8 mouse cellular contexts compared by ENCODE assay signal in the genomic region with DNA sequence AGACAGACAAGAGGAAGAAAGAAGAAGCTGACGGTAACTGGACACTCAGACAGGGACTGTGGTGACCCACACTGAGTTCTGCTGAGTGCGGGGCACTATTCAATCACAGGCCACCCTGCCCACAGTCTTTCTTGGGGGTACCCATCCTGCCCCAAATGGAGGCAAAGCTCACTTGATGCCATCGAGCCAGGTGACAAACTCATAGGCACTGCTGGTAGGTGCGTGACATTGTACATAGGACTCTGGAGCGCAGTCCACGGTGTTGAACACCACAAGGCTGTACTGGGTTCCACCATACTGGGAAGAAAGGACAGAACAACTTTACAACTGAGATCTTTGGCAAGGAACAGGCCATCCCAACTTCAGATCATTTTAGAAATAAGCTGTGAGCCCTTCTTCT. TPM values are rescaled to one million over a fixed set of nuclear protein-coding genes. Genes with fewer than 3 reads are reported as not detected.
DNase-seq lines count a peak whose midpoint lies in the region; ATAC-seq and TF ChIP-seq lines count a peak whose summit lies in the region.

No protein-coding gene starts in this region.

- peak overlapping the region; percentile 94; the same call in 1 of the 2 replicates for H3K27ac ChIP-seq in lung, embryonic 16.5 days (ENCODE audit: low read length)
- no peak overlapping the region for H3K27ac ChIP-seq in olfactory bulb, adult 2 months (ENCODE audit: insufficient read depth, low read depth, low read length)

- ATAC-seq in lung, embryonic 16.5 days (ENCODE audit: low read depth) = no peak

- no peaks in the 10 kb centered on the region for H3K27me3 ChIP-seq in lung, embryonic 16.5 days (ENCODE audit: control insufficient read depth, insufficient read depth, low read depth, low read length)
- no peaks in the 10 kb centered on the region for H3K27me3 ChIP-seq in erythroblast, embryonic 14.5 days (ENCODE audit: control insufficient read depth)

- H3K4me2 ChIP-seq in lung, embryonic 16.5 days (ENCODE audit: low read depth, low read length) = peak overlapping the region; percentile 86

- no peak for DNase-seq in lung, postnatal 36 days
- peak; percentile 16 for DNase-seq in kidney, postnatal 10 days
- DNase-seq in right cerebral cortex, adult 18-20 months = no peak
- DNase-seq in gastrocnemius, postnatal 4 days (ENCODE audit: low spot score in 2 of 2) = no peak
- no peak for DNase-seq in left cerebral cortex, postnatal 10 days (ENCODE audit: extremely low spot score in 1 of 2, low spot score in 2 of 2)

- TF ChIP-seq POLR2A in olfactory bulb, adult 2 months (IDR thresholded peaks at IDR 0.05; ENCODE audit: insufficient read depth, low read depth, low read length) = no peak

- WGBS in lung, embryonic 16.5 days = 13% methylated on average over 6 of the region's 6 CpGs
- WGBS in olfactory bulb, adult 2 months = 3% methylated on average over 6 of the region's 6 CpGs

- intact Hi-C loops in left cerebral cortex, postnatal 10 days (cut with DNase I) = no loop called here

- peaks cover 10% of the 10 kb centered on the region for H3K36me3 ChIP-seq in lung, embryonic 16.5 days (ENCODE audit: control insufficient read depth, insufficient read depth, low read length)
- peaks cover 36% of the 10 kb centered on the region for H3K36me3 ChIP-seq in erythroblast, embryonic 14.5 days (ENCODE audit: control insufficient read depth)

- no peaks in the 10 kb centered on the region for H3K9me3 ChIP-seq in lung, embryonic 16.5 days (ENCODE audit: control insufficient read depth, low read length)
- no peaks in the 10 kb centered on the region for H3K9me3 ChIP-seq in erythroblast, embryonic 14.5 days (ENCODE audit: control insufficient read depth, low read length)

- H3K4me1 ChIP-seq in lung, embryonic 16.5 days (replicated peaks; ENCODE audit: control insufficient read depth, insufficient read depth, low read length) = peaks cover 22% of the 10 kb centered on the region
- peaks cover 62% of the 10 kb centered on the region for H3K4me1 ChIP-seq in erythroblast, embryonic 14.5 days (ENCODE audit: control insufficient read depth)
- peaks cover 38% of the 10 kb centered on the region for H3K4me1 ChIP-seq in olfactory bulb, adult 2 months (ENCODE audit: control insufficient read depth, insufficient read depth, low read length)

- peak overlapping the region; percentile 81 for H3K9ac ChIP-seq in lung, embryonic 16.5 days (ENCODE audit: low read length)

- H3K4me3 ChIP-seq in lung, embryonic 16.5 days (ENCODE audit: low read length) = peak overlapping the region; percentile 59
- H3K4me3 ChIP-seq in erythroblast, embryonic 14.5 days (replicated peaks) = peak overlapping the region; percentile 88
- H3K4me3 ChIP-seq in olfactory bulb, adult 2 months (ENCODE audit: insufficient read depth, low read depth, low read length) = peak overlapping the region; percentile 73

- TF ChIP-seq CTCF in olfactory bulb, adult 2 months (IDR thresholded peaks at IDR 0.05; ENCODE audit: insufficient read depth, low read depth, low read length) = no peak

RNA-seq across cellular contexts. Expression of gene Med25, which starts 0.9 kb away (rescaled TPM):
- 97.3 and 102 TPM in 2 replicates for polyA plus RNA-seq in lung, embryonic 16.5 days (2015; fragmentation: Nextera tagmentation; extraction: Ambion mirVana)
- 46.3 and 51.9 TPM in 2 replicates for polyA plus RNA-seq in erythroblast, embryonic 14.5 days (2012)
- polyA plus RNA-seq in olfactory bulb, adult 2 months (2012; ENCODE audit: insufficient read depth, insufficient read length, low replicate concordance, missing spikeins) = not detected in 2 replicates
- total RNA-seq in gastrocnemius, postnatal 4 days (2021) = 10 to 100 TPM; 63.8 to 67.6 TPM
- 100 to 1,000 TPM in 1 of 2 experiments, 10 to 100 TPM in 1; 98.0 to 110 TPM for total RNA-seq in left cerebral cortex, postnatal 10 days (2021)

RNA-seq across cellular contexts. Expression of gene Fuz, which starts 4.3 kb away (rescaled TPM):
- polyA plus RNA-seq in lung, embryonic 16.5 days (2015; fragmentation: Nextera tagmentation; extraction: Ambion mirVana) = 22.4 and 24.3 TPM in 2 replicates
- polyA plus RNA-seq in erythroblast, embryonic 14.5 days (2012) = 2.6 TPM in 2 replicates
- not detected in 2 replicates for polyA plus RNA-seq in olfactory bulb, adult 2 months (2012; ENCODE audit: insufficient read depth, insufficient read length, low replicate concordance, missing spikeins)
- total RNA-seq in gastrocnemius, postnatal 4 days (2021) = 10 to 100 TPM; 16.1 to 18.4 TPM
- 10 to 100 TPM; 17.8 to 19.0 TPM for total RNA-seq in left cerebral cortex, postnatal 10 days (2021)

RNA-seq across cellular contexts. Expression of gene Ptov1, which starts 22.0 kb away (rescaled TPM):
- 302 and 307 TPM in 2 replicates for polyA plus RNA-seq in lung, embryonic 16.5 days (2015; fragmentation: Nextera tagmentation; extraction: Ambion mirVana)
- polyA plus RNA-seq in erythroblast, embryonic 14.5 days (2012) = 7.3 and 8.9 TPM in 2 replicates
- polyA plus RNA-seq in olfactory bulb, adult 2 months (2012; ENCODE audit: insufficient read depth, insufficient read length, low replicate concordance, missing spikeins) = not detected in 2 replicates
- total RNA-seq in gastrocnemius, postnatal 4 days (2021) = 100 to 1,000 TPM; 332 to 346 TPM
- 100 to 1,000 TPM; 251 to 269 TPM for total RNA-seq in left cerebral cortex, postnatal 10 days (2021)

RNA-seq across cellular contexts. Expression of gene Pnkp, which starts 34.7 kb away (rescaled TPM):
- polyA plus RNA-seq in lung, embryonic 16.5 days (2015; fragmentation: Nextera tagmentation; extraction: Ambion mirVana) = 38.0 and 39.0 TPM in 2 replicates
- polyA plus RNA-seq in erythroblast, embryonic 14.5 days (2012) = 4.5 and 5.5 TPM in 2 replicates
- not detected in 2 replicates for polyA plus RNA-seq in olfactory bulb, adult 2 months (2012; ENCODE audit: insufficient read depth, insufficient read length, low replicate concordance, missing spikeins)
- 10 to 100 TPM; 18.6 to 20.5 TPM for total RNA-seq in gastrocnemius, postnatal 4 days (2021)
- 10 to 100 TPM; 28.1 to 31.1 TPM for total RNA-seq in left cerebral cortex, postnatal 10 days (2021)

RNA-seq across cellular contexts. Expression of gene Ap2a1, which starts 37.7 kb away (rescaled TPM):
- polyA plus RNA-seq in lung, embryonic 16.5 days (2015; fragmentation: Nextera tagmentation; extraction: Ambion mirVana) = 58.2 and 63.7 TPM in 2 replicates
- polyA plus RNA-seq in erythroblast, embryonic 14.5 days (2012) = 48.1 and 53.1 TPM in 2 replicates
- polyA plus RNA-seq in olfactory bulb, adult 2 months (2012; ENCODE audit: insufficient read depth, insufficient read length, low replicate concordance, missing spikeins) = not detected in 2 replicates
- 10 to 100 TPM; 84.8 to 88.9 TPM for total RNA-seq in gastrocnemius, postnatal 4 days (2021)
- 100 to 1,000 TPM; 356 to 358 TPM for total RNA-seq in left cerebral cortex, postnatal 10 days (2021)

Comparison
In these comparisons a context has a peak if more than half of its experiments do, and no peak if none do; other contexts are left out.
1. RNA of gene Ptov1, which starts 22.0 kb away (polyA plus RNA-seq): 302 to 307 TPM in lung, embryonic 16.5 days; 7.3 to 8.9 TPM in erythroblast, embryonic 14.5 days and not detected in olfactory bulb, adult 2 months; every median in the first group is over 10 times any median in the second.
2. Peak in every context shown above with its lines, with median percentiles within 50 percentile points of each other: H3K4me3 ChIP-seq.